Mouse (Mus musculus): ENCODE results near the gene Slc25a21.

DNA sequence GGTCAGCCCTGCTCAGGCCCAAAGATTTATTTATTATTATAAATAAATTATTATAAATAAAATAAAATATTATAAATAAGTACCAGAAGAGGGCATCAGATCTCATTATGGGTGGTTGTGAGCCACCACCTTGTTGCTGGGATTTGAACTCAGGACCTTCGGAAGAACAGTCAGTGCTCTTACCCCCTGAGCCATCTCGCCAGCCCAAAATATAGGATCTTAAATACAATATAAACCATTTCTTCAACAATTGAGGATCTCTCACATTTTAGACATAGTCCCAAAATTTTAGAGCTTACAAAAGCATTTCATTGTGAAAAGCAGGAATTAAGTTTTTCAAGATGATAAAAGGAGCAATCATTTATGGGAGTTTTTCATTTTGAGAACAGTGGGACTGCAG is 2.2 kb upstream of the Slc25a21 start:
- TF ChIP-seq HCFC1 (IDR thresholded peaks at IDR 0.05; ENCODE audit: borderline replicate concordance, insufficient read depth, low read length) (no peak), MAFK (IDR thresholded peaks at IDR 0.05; ENCODE audit: insufficient read depth, low read depth, low read length) (no peak)
